Mouse (Mus musculus) olfactory bulb, adult 2 months (tissue): Measurements from ENCODE around the gene Spata25.

Source experiments
- CTCF ChIP-seq: fragments of 200-500 bp; IDR thresholded peaks from 2 replicates; pipeline ENCODE4 v1.5.1; 2012; ENCODE audit warnings: low read depth, mild to moderate bottlenecking, low read length, moderate library complexity; ENCODE audit not compliant: insufficient read depth
- POLR2A ChIP-seq: fragments of 200-500 bp; IDR thresholded peaks from 2 replicates; pipeline ENCODE4 v1.6.1; 2012; ENCODE audit warnings: mild to moderate bottlenecking, low read depth, low read length, moderate library complexity; ENCODE audit not compliant: insufficient read depth

DNA sequence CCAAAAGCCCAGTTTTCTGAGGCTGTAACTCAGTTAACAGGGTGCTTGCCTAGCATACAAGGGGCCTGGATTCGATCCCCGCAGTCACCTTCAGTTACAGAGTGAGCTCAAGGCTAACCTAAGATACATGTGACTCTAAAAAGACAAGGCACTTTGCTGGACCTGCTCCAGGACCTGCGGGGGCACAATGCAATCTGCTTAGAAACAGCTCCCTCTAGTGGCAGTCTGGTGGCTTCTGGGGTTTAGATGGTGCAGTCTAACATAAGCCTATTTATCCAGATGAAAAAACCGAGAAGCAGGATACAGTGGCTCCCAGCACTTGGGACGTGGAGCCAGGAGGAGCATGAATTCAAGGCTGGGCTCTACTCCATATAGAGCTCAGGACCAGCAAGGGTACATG lies 34.0 kb downstream of the Spata25 start:
- TF ChIP-seq CTCF (peak; percentile 47; the same call in 1 of the 2 replicates), POLR2A (no peak)
